23 mouse cellular contexts compared by ENCODE assay signal in the genomic region with DNA sequence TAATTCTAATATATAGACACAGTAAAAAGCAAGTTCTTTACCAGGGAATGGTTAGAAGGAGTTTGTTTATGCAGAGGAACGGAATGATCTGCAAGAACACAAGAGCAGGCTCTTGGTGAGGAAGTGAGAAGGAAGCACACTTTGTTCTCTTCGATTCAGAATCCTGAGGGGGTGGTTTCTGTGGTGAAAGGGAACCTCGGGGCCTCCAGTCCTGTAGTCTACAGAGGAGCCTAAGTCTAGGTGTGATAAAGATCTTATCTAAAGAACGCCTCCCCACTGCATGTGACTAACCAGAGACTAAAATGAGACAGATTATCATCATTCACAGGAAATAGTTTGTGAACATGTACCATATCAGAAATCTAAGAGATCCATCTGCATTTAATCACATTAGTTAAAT. TPM values are rescaled to one million over a fixed set of nuclear protein-coding genes. Genes with fewer than 3 reads are reported as not detected.
DNase-seq lines count a peak whose midpoint lies in the region; ATAC-seq and TF ChIP-seq lines count a peak whose summit lies in the region.
"Had no signal": no experiment of that assay in that cellular context is flagged by ENCODE, and none has a peak within 500 bp of the region (broad histone marks: within the 10 kb centered on the region; RNA-seq: fewer than 3 reads in every experiment).

No protein-coding gene starts in this region.

- in situ Hi-C loops in CH12.LX (cut with MboI; ENCODE audit: low pct_ligation_motif_present, low pct_unique_long_range_greater_than_20kb, low sequenced_read_pairs): no loop called here

- no peak for TF ChIP-seq POLR2A in CH12.LX (IDR thresholded peaks at IDR 0.05; ENCODE audit: low read depth, low read length)
- TF ChIP-seq POLR2A in cerebellum, adult 2 months (IDR thresholded peaks at IDR 0.05; ENCODE audit: borderline replicate concordance, insufficient read depth, low read length): no peak

- TF ChIP-seq CTCF in CH12.LX (conservative IDR thresholded peaks at IDR 0.05 in 1 of 2, IDR thresholded peaks at IDR 0.05 in 1 of 2; ENCODE audit: low read depth in 2 of 2, low read length in 2 of 2): no peak
- TF ChIP-seq CTCF in cerebellum, adult 2 months (IDR thresholded peaks at IDR 0.05; ENCODE audit: borderline replicate concordance, insufficient read depth, low read depth, low read length): no peak

- peaks cover 0 to 8% of the 10 kb centered on the region in 2 experiments for H3K36me3 ChIP-seq in CH12.LX (replicated peaks in 1 of 2; ENCODE audit: control insufficient read depth in 1 of 2, insufficient read depth in 1 of 2, low read length in 1 of 2)
- H3K36me3 ChIP-seq: stomach, embryonic 15.5 days had no signal

- no peak overlapping the region for H3K9ac ChIP-seq in CH12.LX (ENCODE audit: insufficient read depth, low read depth)
- H3K9ac ChIP-seq: embryonic facial prominence, embryonic 15.5 days; hindbrain, embryonic 15.5 days; lung, embryonic 14.5 days; midbrain, embryonic 13.5 days; stomach, embryonic 15.5 days had no signal

- 91% methylated on average over 4 of the region's 4 CpGs for WGBS in cerebellum, adult 2 months

- peak; percentile 88 to 94 for ATAC-seq in hematopoietic stem cell, adult 5-6 weeks (replicated peaks in 1 of 2; ENCODE audit: insufficient read depth in 1 of 2, low FRiP score in 2 of 2, low TSS enrichment in 1 of 2, low read depth in 1 of 2, poor library complexity in 2 of 2, severe bottlenecking in 2 of 2)
- ATAC-seq: midbrain, embryonic 13.5 days had no signal

- no peak overlapping the region for H3K27ac ChIP-seq in CH12.LX (ENCODE audit: insufficient read depth, low read depth)
- no peak overlapping the region for H3K27ac ChIP-seq in cerebellum, adult 2 months (ENCODE audit: insufficient read depth, low read length)
- H3K27ac ChIP-seq: embryonic facial prominence, embryonic 15.5 days; hindbrain, embryonic 15.5 days; macrophage; midbrain, embryonic 13.5 days; stomach, embryonic 15.5 days had no signal

- H3K4me3 ChIP-seq in CH12.LX (replicated peaks in 1 of 3; ENCODE audit: low read depth in 2 of 3, low read length in 2 of 3, poor library complexity in 1 of 3): no peak overlapping the region
- no peak overlapping the region for H3K4me3 ChIP-seq in cerebellum, adult 2 months (replicated peaks; ENCODE audit: insufficient read depth, low read depth, low read length)
- H3K4me3 ChIP-seq: embryonic facial prominence, embryonic 15.5 days; hindbrain, embryonic 15.5 days; midbrain, embryonic 13.5 days; stomach, embryonic 15.5 days had no signal

- H3K4me1 ChIP-seq in CH12.LX (ENCODE audit: control insufficient read depth in 1 of 2, insufficient read depth in 2 of 2): peaks cover 11 to 41% of the 10 kb centered on the region in 2 experiments
- H3K4me1 ChIP-seq in cerebellum, adult 2 months (ENCODE audit: control insufficient read depth, insufficient read depth, low read length): no peaks in the 10 kb centered on the region
- H3K4me1 ChIP-seq: embryonic facial prominence, embryonic 15.5 days; hindbrain, embryonic 15.5 days; midbrain, embryonic 13.5 days; stomach, embryonic 15.5 days had no signal

- H3K9me3 ChIP-seq in CH12.LX (replicated peaks; ENCODE audit: low read length): no peaks in the 10 kb centered on the region
- H3K9me3 ChIP-seq: embryonic facial prominence, embryonic 15.5 days; hindbrain, embryonic 15.5 days; midbrain, embryonic 13.5 days; stomach, embryonic 15.5 days had no signal

- no peak for TF ChIP-seq RAD21 in CH12.LX (IDR thresholded peaks at IDR 0.05; ENCODE audit: low read depth, low read length)

- dilution Hi-C loops in CH12.LX (cut with MboI; ENCODE audit: extremely low pct_ligation_motif_present, extremely low pct_unique_long_range_greater_than_20kb, low sequenced_read_pairs): no loop called here

- H3K27me3 ChIP-seq in CH12.LX (replicated peaks): no peaks in the 10 kb centered on the region
- H3K27me3 ChIP-seq in cerebellum, adult 2 months (ENCODE audit: control insufficient read depth, insufficient read depth, low read length): no peaks in the 10 kb centered on the region
- H3K27me3 ChIP-seq: embryonic facial prominence, embryonic 15.5 days; hindbrain, embryonic 15.5 days; midbrain, embryonic 13.5 days; stomach, embryonic 15.5 days had no signal

- H3K79me2 ChIP-seq in CH12.LX (replicated peaks; ENCODE audit: control insufficient read depth, extremely low read depth, insufficient read depth, poor library complexity, severe bottlenecking): no peaks in the 10 kb centered on the region

- peak; percentile 84 for DNase-seq in CD4-positive helper T cell, adult 2 months (ENCODE audit: low read depth, low spot score)
- peak; percentile 58 for DNase-seq in CH12.LX (ENCODE audit: extremely low read depth)
- DNase-seq in thymus, postnatal 0 days (ENCODE audit: low spot score): peak; percentile 74
- no peak for DNase-seq in ovary, adult 18-20 months (ENCODE audit: low spot score)
- DNase-seq in cerebellum, adult 2 months: no peak
- DNase-seq in left cerebral cortex, adult 8-10 months (ENCODE audit: low spot score in 2 of 2): no peak
- DNase-seq in testis, postnatal 10 days (ENCODE audit: low spot score): no peak
- DNase-seq: adrenal gland, postnatal 14 days; cerebellum, postnatal 10 days; embryo, embryonic 11 days; gastrocnemius, postnatal 25 days; heart, postnatal 14 days; kidney, adult 8-10 months; kidney, postnatal 25 days; layer of hippocampus, postnatal 36 days; left cerebral cortex, postnatal 4 days; lung, embryonic 14.5 days had no signal

- TF ChIP-seq EP300 in CH12.LX (IDR thresholded peaks at IDR 0.05; ENCODE audit: low read length): peak; percentile 78

- no peak overlapping the region for H3K4me2 ChIP-seq in CH12.LX (ENCODE audit: insufficient read depth, low read depth, poor library complexity, severe bottlenecking)
- H3K4me2 ChIP-seq: embryonic facial prominence, embryonic 15.5 days; hindbrain, embryonic 15.5 days; lung, embryonic 14.5 days; midbrain, embryonic 13.5 days; stomach, embryonic 15.5 days had no signal

TF ChIP-seq in CH12.LX, 34 proteins besides CTCF, POLR2A, EP300 and RAD21:
- TF ChIP-seq ELF1 (IDR thresholded peaks at IDR 0.05; ENCODE audit: low read depth, low read length) (0 out of 2 replicates have a peak, but pooled peaks have one; percentile 14), MXI1 (IDR thresholded peaks at IDR 0.05; ENCODE audit: low read depth, low read length) (no peak), ETS1 (conservative IDR thresholded peaks at IDR 0.05; ENCODE audit: low read depth, low read length) (peak; percentile 41; the same call in 1 of the 2 replicates), TBP (conservative IDR thresholded peaks at IDR 0.05; ENCODE audit: low read depth, low read length) (no peak), MEF2A (IDR thresholded peaks at IDR 0.05; ENCODE audit: borderline replicate concordance, low read depth, low read length) (peak; percentile 24; the same call in 1 of the 2 replicates), MAZ (IDR thresholded peaks at IDR 0.05; ENCODE audit: low read depth, low read length) (no peak), E2F4 (IDR thresholded peaks at IDR 0.05; ENCODE audit: insufficient replicate concordance, low read depth, low read length) (no peak), IRF4 (IDR thresholded peaks at IDR 0.05; ENCODE audit: low read depth, low read length) (peak; percentile 56; the same call in 1 of the 2 replicates), MYC (IDR thresholded peaks at IDR 0.05; ENCODE audit: low read depth, low read length) (0 out of 2 replicates have a peak, but pooled peaks have one; percentile 25), ZKSCAN1 (IDR thresholded peaks at IDR 0.05; ENCODE audit: borderline replicate concordance, low read depth, low read length) (no peak), MAX (IDR thresholded peaks at IDR 0.05; ENCODE audit: low read length) (no peak), MAFK (IDR thresholded peaks at IDR 0.05; ENCODE audit: insufficient replicate concordance, low read length) (0 out of 2 replicates have a peak, but pooled peaks have one; percentile 22), USF1 (IDR thresholded peaks at IDR 0.05; ENCODE audit: low read depth, low read length) (no peak), CHD1 (IDR thresholded peaks at IDR 0.05; ENCODE audit: low read depth, low read length) (no peak), TCF12 (IDR thresholded peaks at IDR 0.05; ENCODE audit: low read depth, low read length) (no peak), ZC3H11A (IDR thresholded peaks at IDR 0.05; ENCODE audit: low read depth, low read length) (no peak), JUN (IDR thresholded peaks at IDR 0.05; ENCODE audit: insufficient read depth, low read depth, low read length) (no peak), JUND (conservative IDR thresholded peaks at IDR 0.05; ENCODE audit: low read depth, low read length) (no peak), BHLHE40 (IDR thresholded peaks at IDR 0.05; ENCODE audit: low read depth, low read length) (peak; percentile 80), SIN3A (IDR thresholded peaks at IDR 0.05; ENCODE audit: low read length) (peak; percentile 40; the same call in 1 of the 2 replicates)

RNA-seq across cellular contexts. Expression of gene Galc, which starts 12.4 kb away (rescaled TPM):
- total RNA-seq in CH12.LX (2012; rRNA removed) (4.7 and 6.4 TPM in 2 replicates), CH12.LX (2014; rRNA removed) (1.6 and 1.8 TPM in 2 replicates)
- polyA plus RNA-seq in CH12.LX (2012; ENCODE audit: insufficient read length, low read depth): 8.6 and 9.1 TPM in 2 replicates
- total RNA-seq in hematopoietic stem cell, adult 5-6 weeks (2017): 10.0 and 15.6 TPM in 2 replicates
- polyA plus RNA-seq in thymus, postnatal 0 days (2015; fragmentation: Nextera tagmentation; extraction: Ambion mirVana): 2.9 and 3.4 TPM in 2 replicates
- polyA plus RNA-seq in cerebellum, adult 2 months (2012; rRNA removed): 21.8 and 22.9 TPM in 2 replicates
- 10 to 100 TPM; 23.4 to 27.2 (median 25.1) TPM for total RNA-seq in left cerebral cortex, adult 8-10 months (2022)

RNA-seq across cellular contexts. Expression of gene Gpr65, which starts 21.6 kb away (rescaled TPM):
- 31.0 and 31.9 TPM in 2 replicates for total RNA-seq in CH12.LX (2012; rRNA removed)
- total RNA-seq in CH12.LX (2014; rRNA removed): 80.3 and 84.1 TPM in 2 replicates
- 72.6 and 80.5 TPM in 2 replicates for polyA plus RNA-seq in CH12.LX (2012; ENCODE audit: insufficient read length, low read depth)
- total RNA-seq in hematopoietic stem cell, adult 5-6 weeks (2017): 40.7 and 45.8 TPM in 2 replicates
- polyA plus RNA-seq in thymus, postnatal 0 days (2015; fragmentation: Nextera tagmentation; extraction: Ambion mirVana): 25.3 and 26.3 TPM in 2 replicates
- polyA plus RNA-seq in cerebellum, adult 2 months (2012; rRNA removed): 0.10 and 0.22 TPM in 2 replicates
- under 1 TPM in 3 of 4 experiments, not detected in 1; 0.17 to 0.98 (median 0.95) TPM for total RNA-seq in left cerebral cortex, adult 8-10 months (2022)
- total RNA-seq: layer of hippocampus, postnatal 36 days had no signal

Comparison
In these comparisons a context has a peak if more than half of its experiments do, and no peak if none do; other contexts are left out.
1. DNase-seq: peak in CD4-positive helper T cell, adult 2 months (single experiment), CH12.LX (single experiment) and thymus, postnatal 0 days (single experiment); none in ovary, adult 18-20 months (single experiment), cerebellum, adult 2 months (0 of 2), left cerebral cortex, adult 8-10 months (0 of 2) and testis, postnatal 10 days (single experiment).
2. RNA of gene Gpr65, which starts 21.6 kb away (total RNA-seq): 31.0 to 84.1 TPM in CH12.LX and 40.7 to 45.8 TPM in hematopoietic stem cell, adult 5-6 weeks; 0.17 to 0.98 TPM in left cerebral cortex, adult 8-10 months; every median in the first group is over 10 times any median in the second.